Mouse (Mus musculus) small intestine, adult 2 months (tissue): ENCODE results near the gene Txlng.

ENCODE experiments used
- CTCF ChIP-seq: fragments of 200-500 bp; IDR thresholded peaks from 2 replicates; pipeline ENCODE4 v1.5.1; 2012; ENCODE audit warnings: low read depth, mild to moderate bottlenecking, control low read depth, inconsistent platforms, low read length, moderate library complexity, mixed read lengths; ENCODE audit not compliant: insufficient replicate concordance, insufficient read length; ENCODE audit errors: extremely low read depth
- POLR2A ChIP-seq: fragments of 200-500 bp; IDR thresholded peaks from 2 replicates; pipeline ENCODE4 v1.6.1; 2012; ENCODE audit warnings: low read depth, mild to moderate bottlenecking, control low read depth, inconsistent platforms, low read length, moderate library complexity

DNA sequence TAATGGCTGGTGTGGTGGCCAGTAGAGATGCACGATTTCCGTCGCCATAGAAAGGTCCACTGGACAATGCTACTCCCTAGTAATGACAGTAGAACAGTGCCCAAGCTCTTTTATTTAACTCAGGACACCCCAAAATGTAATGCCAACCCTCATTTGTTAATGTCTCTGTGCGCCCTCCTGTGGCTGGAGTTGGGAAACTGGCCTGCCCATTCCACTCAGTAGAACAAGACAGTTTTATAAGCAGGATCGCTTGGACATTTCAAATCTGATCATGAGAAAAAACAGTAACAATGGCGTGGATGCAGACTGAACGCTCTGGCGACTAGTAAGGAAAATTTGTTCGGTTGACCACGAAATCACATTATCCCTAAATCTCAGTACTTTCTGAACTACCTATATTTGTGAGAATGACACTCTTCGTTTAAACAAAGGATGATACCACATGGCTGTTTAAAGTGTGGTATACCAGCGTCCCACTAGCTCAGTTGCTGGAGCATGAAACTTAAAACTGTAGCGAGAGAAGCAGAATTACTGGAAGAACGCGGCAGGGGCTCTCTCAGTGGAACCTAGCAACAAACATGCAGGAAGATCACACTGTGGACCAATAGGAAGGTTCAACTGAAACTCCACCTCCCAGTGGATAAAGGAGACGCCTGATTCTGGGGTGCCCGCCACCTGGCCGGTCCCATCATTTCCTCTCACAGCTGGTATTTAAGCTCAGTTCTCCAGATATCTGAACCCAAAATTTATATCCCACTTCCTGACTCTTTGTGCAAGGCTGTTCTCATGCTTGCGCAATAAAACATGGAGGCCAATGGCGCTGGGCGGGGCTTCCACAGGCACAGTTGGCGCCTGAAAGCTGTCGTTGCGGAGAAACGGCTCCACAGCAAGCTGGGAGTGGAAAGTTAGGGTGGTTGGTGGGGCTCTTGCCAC, 94.0 kb downstream of the Txlng start:
- TF ChIP-seq CTCF (peak; percentile 54; the same call in 1 of the 2 replicates), POLR2A (no peak)
